Comparison of ENCODE assay signal across 12 mouse cellular contexts in genomic region chr6:91679716-91680115, GRCm38 (mm10). TPM values are rescaled to one million over a fixed set of nuclear protein-coding genes. Genes with fewer than 3 reads are reported as not detected.
DNase-seq lines count a peak whose midpoint lies in the region; ATAC-seq and TF ChIP-seq lines count a peak whose summit lies in the region.
"Had no signal": no experiment of that assay in that cellular context is flagged by ENCODE, and none has a peak within 500 bp of the region (broad histone marks: within the 10 kb centered on the region; RNA-seq: fewer than 3 reads in every experiment).

No protein-coding gene starts in this region.

- no peaks in the 10 kb centered on the region for H3K9me3 ChIP-seq in hindbrain, embryonic 13.5 days
- no peaks in the 10 kb centered on the region for H3K9me3 ChIP-seq in hindbrain, embryonic 14.5 days (ENCODE audit: control insufficient read depth, low read length)
- no peaks in the 10 kb centered on the region for H3K9me3 ChIP-seq in forebrain, embryonic 13.5 days (replicated peaks)
- H3K9me3 ChIP-seq: kidney, embryonic 15.5 days; stomach, embryonic 15.5 days had no signal

- DNase-seq in hindbrain, embryonic 14.5 days (ENCODE audit: low spot score): no peak
- DNase-seq in spleen, adult 2 months (ENCODE audit: low read depth in 1 of 2, low spot score in 2 of 2): no peak
- no peak for DNase-seq in spleen, postnatal 4 days (ENCODE audit: low spot score in 2 of 2)
- DNase-seq in cerebellum, postnatal 14 days: peak; percentile 62 to 77
- no peak for DNase-seq in right cerebral cortex, adult 2 months (ENCODE audit: low spot score in 2 of 2)
- no peak for DNase-seq in left cerebral cortex, postnatal 36 days (ENCODE audit: low spot score in 2 of 2)
- DNase-seq: adrenal gland, postnatal 25 days; lung, embryonic 14.5 days had no signal

- intact Hi-C loops in left cerebral cortex, postnatal 36 days (cut with DNase I): no loop called here

- H3K9ac ChIP-seq in hindbrain, embryonic 13.5 days: no peak overlapping the region
- no peak overlapping the region for H3K9ac ChIP-seq in hindbrain, embryonic 14.5 days
- H3K9ac ChIP-seq in forebrain, embryonic 13.5 days: no peak overlapping the region
- H3K9ac ChIP-seq: kidney, embryonic 15.5 days; lung, embryonic 14.5 days; stomach, embryonic 15.5 days had no signal

- no peak overlapping the region for H3K4me2 ChIP-seq in hindbrain, embryonic 13.5 days
- no peak overlapping the region for H3K4me2 ChIP-seq in hindbrain, embryonic 14.5 days (replicated peaks)
- H3K4me2 ChIP-seq in forebrain, embryonic 13.5 days: no peak overlapping the region
- H3K4me2 ChIP-seq: kidney, embryonic 15.5 days; lung, embryonic 14.5 days; stomach, embryonic 15.5 days had no signal

- no peak for TF ChIP-seq POLR2A in spleen, adult 2 months (IDR thresholded peaks at IDR 0.05; ENCODE audit: low read depth, low read length)

- 0 out of 2 replicates have a peak overlapping the region, but pooled peaks have one; percentile 40 for H3K27ac ChIP-seq in hindbrain, embryonic 13.5 days
- no peak overlapping the region for H3K27ac ChIP-seq in hindbrain, embryonic 14.5 days
- peak overlapping the region; percentile 94 for H3K27ac ChIP-seq in spleen, adult 2 months (ENCODE audit: insufficient read depth, low read length)
- H3K27ac ChIP-seq in forebrain, embryonic 13.5 days: no peak overlapping the region
- H3K27ac ChIP-seq: kidney, embryonic 15.5 days; stomach, embryonic 15.5 days had no signal

- peaks cover 20% of the 10 kb centered on the region for H3K4me1 ChIP-seq in hindbrain, embryonic 13.5 days (replicated peaks)
- H3K4me1 ChIP-seq in hindbrain, embryonic 14.5 days (replicated peaks; ENCODE audit: control insufficient read depth, insufficient read depth, low read length): peaks cover 7% of the 10 kb centered on the region; the same call in 1 of the 2 replicates
- H3K4me1 ChIP-seq in spleen, adult 2 months (ENCODE audit: control insufficient read depth, insufficient read depth, insufficient read length): peaks cover 18% of the 10 kb centered on the region; the same call in 1 of the 2 replicates
- peaks cover 23% of the 10 kb centered on the region for H3K4me1 ChIP-seq in forebrain, embryonic 13.5 days

- no peaks in the 10 kb centered on the region for H3K27me3 ChIP-seq in hindbrain, embryonic 13.5 days
- no peaks in the 10 kb centered on the region for H3K27me3 ChIP-seq in hindbrain, embryonic 14.5 days (ENCODE audit: control insufficient read depth, insufficient read depth, low read length)
- no peaks in the 10 kb centered on the region for H3K27me3 ChIP-seq in spleen, adult 2 months (ENCODE audit: control insufficient read depth, insufficient read depth, low read length)
- H3K27me3 ChIP-seq in forebrain, embryonic 13.5 days: no peaks in the 10 kb centered on the region
- H3K27me3 ChIP-seq: kidney, embryonic 15.5 days; stomach, embryonic 15.5 days had no signal

- 59% methylated on average over 6 of the region's 6 CpGs for WGBS in hindbrain, embryonic 13.5 days
- 55% methylated on average over 6 of the region's 6 CpGs for WGBS in hindbrain, embryonic 14.5 days
- 86% methylated on average over 6 of the region's 6 CpGs for WGBS in spleen, adult 2 months
- 79% methylated on average over 6 of the region's 6 CpGs for WGBS in forebrain, embryonic 13.5 days

- H3K4me3 ChIP-seq in hindbrain, embryonic 13.5 days: no peak overlapping the region
- no peak overlapping the region for H3K4me3 ChIP-seq in hindbrain, embryonic 14.5 days (replicated peaks; ENCODE audit: low read length)
- H3K4me3 ChIP-seq in spleen, adult 2 months (ENCODE audit: extremely low read depth, insufficient read depth, insufficient read length): no peak overlapping the region
- H3K4me3 ChIP-seq in forebrain, embryonic 13.5 days: no peak overlapping the region
- H3K4me3 ChIP-seq: kidney, embryonic 15.5 days; stomach, embryonic 15.5 days had no signal

- no peaks in the 10 kb centered on the region for H3K36me3 ChIP-seq in hindbrain, embryonic 13.5 days
- no peaks in the 10 kb centered on the region for H3K36me3 ChIP-seq in hindbrain, embryonic 14.5 days (replicated peaks; ENCODE audit: control insufficient read depth, insufficient read depth)
- H3K36me3 ChIP-seq in spleen, adult 2 months (ENCODE audit: control insufficient read depth, insufficient read depth, low read length): no peaks in the 10 kb centered on the region
- H3K36me3 ChIP-seq in forebrain, embryonic 13.5 days (ENCODE audit: poor library complexity, severe bottlenecking): no peaks in the 10 kb centered on the region
- H3K36me3 ChIP-seq: kidney, embryonic 15.5 days; stomach, embryonic 15.5 days had no signal

- no peak for TF ChIP-seq CTCF in spleen, adult 2 months (IDR thresholded peaks at IDR 0.05; ENCODE audit: extremely low read depth, insufficient read depth, insufficient read length, insufficient replicate concordance)

- no peak for ATAC-seq in hindbrain, embryonic 13.5 days (ENCODE audit: low FRiP score)
- ATAC-seq in hindbrain, embryonic 14.5 days (ENCODE audit: low FRiP score): no peak
- no peak for ATAC-seq in forebrain, embryonic 13.5 days

RNA-seq across cellular contexts. Expression of gene Slc6a6, which starts 4.1 kb away (rescaled TPM):
- 91.0 and 98.3 TPM in 2 replicates for polyA plus RNA-seq in hindbrain, embryonic 13.5 days (2015; fragmentation: Nextera tagmentation; extraction: Ambion mirVana)
- polyA plus RNA-seq in hindbrain, embryonic 14.5 days (2014; fragmentation: Nextera tagmentation; extraction: Ambion mirVana): 91.6 and 98.5 TPM in 2 replicates
- polyA plus RNA-seq in spleen, adult 2 months (2012; rRNA removed): 76.1 and 93.6 TPM in 2 replicates
- 68.2 and 73.1 TPM in 2 replicates for polyA plus RNA-seq in forebrain, embryonic 13.5 days (2015; fragmentation: Nextera tagmentation; extraction: Ambion mirVana)
- total RNA-seq in left cerebral cortex, postnatal 36 days (2021): 100 to 1,000 TPM; 120 to 170 TPM

Comparison
In these comparisons a context has a peak if more than half of its experiments do, and no peak if none do; other contexts are left out.
1. H3K27ac ChIP-seq: peak in hindbrain, embryonic 13.5 days (single experiment) and spleen, adult 2 months (single experiment); none in hindbrain, embryonic 14.5 days (single experiment) and forebrain, embryonic 13.5 days (single experiment).
2. DNase-seq: peak in cerebellum, postnatal 14 days (2 of 2); none in hindbrain, embryonic 14.5 days (single experiment), spleen, adult 2 months (0 of 2), spleen, postnatal 4 days (0 of 2), right cerebral cortex, adult 2 months (0 of 2) and left cerebral cortex, postnatal 36 days (0 of 2).